In the genomic region with DNA sequence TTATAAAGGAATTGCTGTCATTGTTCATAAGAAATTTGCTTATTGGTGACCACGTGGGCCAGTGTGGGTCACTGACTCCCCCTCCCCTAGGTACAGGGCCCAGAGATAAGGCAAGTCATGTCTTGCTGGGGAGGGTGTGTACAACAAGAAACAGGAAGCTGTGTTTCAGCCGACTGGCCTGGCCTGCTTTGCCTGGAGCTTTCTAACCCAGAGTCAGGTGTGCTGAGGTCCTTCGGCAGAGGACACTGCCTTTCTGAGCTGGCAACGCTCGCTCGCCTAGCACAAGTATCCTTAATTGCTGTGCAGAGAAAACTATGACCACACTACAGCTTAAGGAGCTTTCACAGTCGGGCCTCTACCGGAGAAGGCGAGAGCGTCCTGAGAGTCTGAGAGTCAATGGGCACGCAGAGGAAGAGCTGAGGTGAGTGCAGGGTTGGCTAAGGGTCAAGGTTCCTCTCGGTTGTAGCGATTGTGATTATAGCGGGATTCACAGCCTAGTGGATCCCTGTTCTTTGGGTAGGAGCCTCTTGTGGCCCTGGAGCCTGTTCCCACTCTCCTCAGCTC, we compare ENCODE assay signal across 7 mouse cellular contexts. TPM values are rescaled to one million over a fixed set of nuclear protein-coding genes. Genes with fewer than 3 reads are reported as not detected.
DNase-seq lines count a peak whose midpoint lies in the region; ATAC-seq lines count a peak whose summit lies in the region.

No protein-coding gene starts in this region.

- peak overlapping the region; percentile 22; the same call in 1 of the 2 replicates for H3K27ac ChIP-seq in embryonic facial prominence, embryonic 15.5 days (replicated peaks)
- peak overlapping the region; percentile 56 for H3K27ac ChIP-seq in kidney, embryonic 16.5 days (ENCODE audit: low read length)

- H3K4me3 ChIP-seq in embryonic facial prominence, embryonic 15.5 days (replicated peaks) = no peak overlapping the region
- peak overlapping the region; percentile 9 for H3K4me3 ChIP-seq in kidney, embryonic 16.5 days (ENCODE audit: low read length)

- H3K27me3 ChIP-seq in embryonic facial prominence, embryonic 15.5 days = no peaks in the 10 kb centered on the region
- H3K27me3 ChIP-seq in kidney, embryonic 16.5 days (ENCODE audit: insufficient read depth, low read length) = no peaks in the 10 kb centered on the region

- WGBS in embryonic facial prominence, embryonic 15.5 days = 24% methylated on average over 14 of the region's 14 CpGs
- 29% methylated on average over 14 of the region's 14 CpGs for WGBS in kidney, embryonic 16.5 days

- no peaks in the 10 kb centered on the region for H3K36me3 ChIP-seq in embryonic facial prominence, embryonic 15.5 days
- H3K36me3 ChIP-seq in kidney, embryonic 16.5 days (ENCODE audit: insufficient read depth, low read length) = no peaks in the 10 kb centered on the region

- no peak overlapping the region; the same call in 1 of the 2 replicates for H3K4me2 ChIP-seq in embryonic facial prominence, embryonic 15.5 days (replicated peaks)
- peak overlapping the region; percentile 26 for H3K4me2 ChIP-seq in kidney, embryonic 16.5 days (replicated peaks; ENCODE audit: low read depth, low read length)

- H3K4me1 ChIP-seq in embryonic facial prominence, embryonic 15.5 days = peaks cover 11% of the 10 kb centered on the region
- peaks cover 22% of the 10 kb centered on the region for H3K4me1 ChIP-seq in kidney, embryonic 16.5 days (ENCODE audit: insufficient read depth, low read length)

- no peaks in the 10 kb centered on the region for H3K9me3 ChIP-seq in embryonic facial prominence, embryonic 15.5 days (replicated peaks)
- no peaks in the 10 kb centered on the region for H3K9me3 ChIP-seq in kidney, embryonic 16.5 days (ENCODE audit: low read length)

- DNase-seq in urinary bladder, adult 18-20 months (ENCODE audit: low spot score in 2 of 2) = peak; percentile 57 to 69
- DNase-seq in urinary bladder, postnatal 10 days (ENCODE audit: low spot score) = no peak
- peak; percentile 56 for DNase-seq in thymus, postnatal 4 days
- DNase-seq in testis, postnatal 14 days (ENCODE audit: low spot score) = no peak

- no peak overlapping the region for H3K9ac ChIP-seq in embryonic facial prominence, embryonic 15.5 days
- H3K9ac ChIP-seq in kidney, embryonic 16.5 days (replicated peaks; ENCODE audit: low read length) = peak overlapping the region; percentile 27

- ATAC-seq in embryonic facial prominence, embryonic 15.5 days (ENCODE audit: insufficient number of reproducible peaks, low FRiP score, low TSS enrichment, low read depth) = no peak
- ATAC-seq in kidney, embryonic 16.5 days (ENCODE audit: low FRiP score, low TSS enrichment) = peak; percentile 79
- peak; percentile 92 for ATAC-seq in megakaryocyte, adult 5-6 weeks (ENCODE audit: poor library complexity, severe bottlenecking)

RNA-seq across cellular contexts. Expression of gene Lims1, which starts 48.1 kb away (rescaled TPM):
- 121 and 124 TPM in 2 replicates for polyA plus RNA-seq in embryonic facial prominence, embryonic 15.5 days (2015; fragmentation: Nextera tagmentation; extraction: Ambion mirVana)
- 153 and 162 TPM in 2 replicates for polyA plus RNA-seq in kidney, embryonic 16.5 days (2015; fragmentation: Nextera tagmentation; extraction: Ambion mirVana)
- total RNA-seq in megakaryocyte, adult 5-6 weeks (2015) = 239 and 260 TPM in 2 replicates
- total RNA-seq in megakaryocyte, adult 5-6 weeks (2017) = 171 and 182 TPM in 2 replicates

Comparison
In these comparisons a context has a peak if more than half of its experiments do, and no peak if none do; other contexts are left out.
1. DNase-seq: peak in urinary bladder, adult 18-20 months (2 of 2) and thymus, postnatal 4 days (single experiment); none in urinary bladder, postnatal 10 days (single experiment) and testis, postnatal 14 days (single experiment).